Mouse (Mus musculus): ENCODE results near the gene Abo. TPM values are rescaled to one million over a fixed set of nuclear protein-coding genes. Genes with fewer than 3 reads are reported as not detected.
"Not testable (repeated sequence)": the region's sequence is repeated elsewhere in the genome, so short reads cannot be mapped to it uniquely, and the experiment has no call there.

Abo gene
- polyA plus RNA-seq, 1 experiment from 2014 or later: not detected

- H3K27ac ChIP-seq: no peak overlapping the region
- H3K9ac ChIP-seq: no peak overlapping the region
- H3K4me1 ChIP-seq (replicated peaks): peaks cover 26% of the 10 kb centered on the region
- H3K36me3 ChIP-seq: peaks cover 19% of the 10 kb centered on the region; the same call in 1 of the 2 replicates
- no peak for ATAC-seq
- no peak overlapping the region for H3K4me3 ChIP-seq (replicated peaks)
- whole genome bisulfite sequencing: 94% methylated on average over 2 of the region's 2 CpGs
- H3K4me2 ChIP-seq (replicated peaks): no peak overlapping the region
- H3K9me3 ChIP-seq: no peaks in the 10 kb centered on the region
- no peaks in the 10 kb centered on the region for H3K27me3 ChIP-seq (replicated peaks)
These were observed 41.2 kb upstream of the Abo start for GRCm38 (mm10) chr2:26905936-26906335.

GRCm38 (mm10) chr2:26903311-26903710 is 38.5 kb upstream of the Abo start:
- WGBS: 10% methylated on average over 7 of the region's 7 CpGs
- H3K4me2 ChIP-seq (replicated peaks): peak overlapping the region; percentile 72

GRCm38 (mm10) chr2:26902467-26903220 is 37.9 kb upstream of the Abo start, which contains the start of gene Surf6:
Gene Surf6 (minus strand): TSS chr2:26902879.
- peak within 1 kb of the TSS; percentile 72 for H3K4me3 ChIP-seq (replicated peaks)
- no peaks in the 10 kb centered on the region for H3K9me3 ChIP-seq
- peak within 1 kb of the TSS; percentile 85 for H3K27ac ChIP-seq
- H3K27me3 ChIP-seq (replicated peaks): no peaks in the 10 kb centered on the region
- peaks cover 33% of the 10 kb centered on the region for H3K36me3 ChIP-seq
- under 1% methylated on average over 41 of the region's 41 CpGs for WGBS
- peak; percentile 97 for ATAC-seq
- H3K9ac ChIP-seq: peak within 1 kb of the TSS; percentile 65
- peak within 1 kb of the TSS; percentile 72 for H3K4me2 ChIP-seq (replicated peaks)
- H3K4me1 ChIP-seq (replicated peaks): peaks cover 16% of the 10 kb centered on the region

More at GRCm38 (mm10) chr2:26903311-26903710, 38.5 kb upstream of the Abo start:
- Histone ChIP-seq H3K27me3 (replicated peaks) (no peaks in the 10 kb centered on the region), H3K9me3 (no peaks in the 10 kb centered on the region), H3K9ac (peak overlapping the region; percentile 61), H3K4me3 (replicated peaks) (peak overlapping the region; percentile 72), H3K36me3 (peaks cover 33% of the 10 kb centered on the region), H3K4me1 (replicated peaks) (peaks cover 19% of the 10 kb centered on the region), H3K27ac (peak overlapping the region; percentile 85)
- no peak for ATAC-seq

GRCm38 (mm10) chr2:26901834-26902400 is 37.1 kb upstream of the Abo start:
- Histone ChIP-seq H3K27ac (peak overlapping the region; percentile 85; the same call in 1 of the 2 replicates), H3K36me3 (peaks cover 34% of the 10 kb centered on the region), H3K27me3 (replicated peaks) (no peaks in the 10 kb centered on the region), H3K9ac (peak overlapping the region; percentile 65), H3K4me2 (replicated peaks) (peak overlapping the region; percentile 72), H3K4me3 (replicated peaks) (peak overlapping the region; percentile 72), H3K4me1 (replicated peaks) (peaks cover 13% of the 10 kb centered on the region), H3K9me3 (no peaks in the 10 kb centered on the region)
- ATAC-seq: no peak
- WGBS: 6% methylated on average over 7 of the region's 7 CpGs

GRCm38 (mm10) chr2:26900731-26901130 is 36.0 kb upstream of the Abo start:
- Histone ChIP-seq H3K4me1 (replicated peaks) (peaks cover 13% of the 10 kb centered on the region), H3K4me2 (replicated peaks) (no peak overlapping the region), H3K9me3 (no peaks in the 10 kb centered on the region), H3K9ac (no peak overlapping the region), H3K4me3 (replicated peaks) (no peak overlapping the region), H3K27me3 (replicated peaks) (no peaks in the 10 kb centered on the region), H3K36me3 (peaks cover 26% of the 10 kb centered on the region), H3K27ac (no peak overlapping the region)
- ATAC-seq: no peak
- whole genome bisulfite sequencing: 68% methylated on average over 1 of the region's 1 CpGs

GRCm38 (mm10) chr2:26895898-26896297 is 31.1 kb upstream of the Abo start:
- H3K4me3 ChIP-seq (replicated peaks): no peak overlapping the region
- no peak overlapping the region for H3K27ac ChIP-seq
- H3K4me2 ChIP-seq (replicated peaks): no peak overlapping the region
- H3K4me1 ChIP-seq (replicated peaks): no peaks in the 10 kb centered on the region
- H3K27me3 ChIP-seq (replicated peaks): no peaks in the 10 kb centered on the region
- 90% methylated on average over 4 of the region's 4 CpGs for WGBS
- no peak overlapping the region for H3K9ac ChIP-seq
- H3K36me3 ChIP-seq: peaks cover 59% of the 10 kb centered on the region
- ATAC-seq: no peak
- no peaks in the 10 kb centered on the region for H3K9me3 ChIP-seq

- 79% methylated on average over 4 of the region's 4 CpGs for WGBS
- H3K27me3 ChIP-seq (replicated peaks); H3K27ac ChIP-seq; H3K9ac ChIP-seq; H3K9me3 ChIP-seq; ATAC-seq; H3K4me3 ChIP-seq (replicated peaks); H3K4me1 ChIP-seq (replicated peaks); H3K4me2 ChIP-seq (replicated peaks): not testable (repeated sequence)
- peaks cover 10% of the 10 kb centered on the region for H3K36me3 ChIP-seq
These were observed 21.4 kb upstream of the Abo start for GRCm38 (mm10) chr2:26886170-26886569.

GRCm38 (mm10) chr2:26885541-26885940 is 20.8 kb upstream of the Abo start:
- H3K27me3 ChIP-seq (replicated peaks); H3K9me3 ChIP-seq; H3K4me3 ChIP-seq (replicated peaks); ATAC-seq; H3K4me2 ChIP-seq (replicated peaks); H3K9ac ChIP-seq; H3K27ac ChIP-seq; H3K4me1 ChIP-seq (replicated peaks); H3K36me3 ChIP-seq: not testable (repeated sequence)
- 91% methylated on average over 2 of the region's 2 CpGs for WGBS

- Histone ChIP-seq H3K27me3 (replicated peaks) (no peaks in the 10 kb centered on the region), H3K36me3 (no peaks in the 10 kb centered on the region), H3K27ac (no peak overlapping the region), H3K9ac (no peak overlapping the region), H3K4me2 (replicated peaks) (no peak overlapping the region), H3K9me3 (no peaks in the 10 kb centered on the region), H3K4me1 (replicated peaks) (no peaks in the 10 kb centered on the region), H3K4me3 (replicated peaks) (no peak overlapping the region)
- no peak for ATAC-seq
These were observed 13.8 kb upstream of the Abo start for GRCm38 (mm10) chr2:26878571-26878970.

- Histone ChIP-seq H3K36me3 (no peaks in the 10 kb centered on the region), H3K9me3 (no peaks in the 10 kb centered on the region), H3K27me3 (replicated peaks) (no peaks in the 10 kb centered on the region), H3K27ac (no peak overlapping the region), H3K4me1 (replicated peaks) (no peaks in the 10 kb centered on the region), H3K4me2 (replicated peaks) (no peak overlapping the region), H3K9ac (no peak overlapping the region), H3K4me3 (replicated peaks) (no peak overlapping the region)
- ATAC-seq: no peak
- 60% methylated on average over 6 of the region's 6 CpGs for WGBS
These were observed 5.9 kb upstream of the Abo start for GRCm38 (mm10) chr2:26870666-26871065.

GRCm38 (mm10) chr2:26862856-26863255 is 1.9 kb downstream of the Abo start:
- H3K4me3 ChIP-seq (replicated peaks): no peak overlapping the region
- 71% methylated on average over 3 of the region's 3 CpGs for WGBS
- no peaks in the 10 kb centered on the region for H3K27me3 ChIP-seq (replicated peaks)
- no peaks in the 10 kb centered on the region for H3K4me1 ChIP-seq (replicated peaks)
- no peaks in the 10 kb centered on the region for H3K9me3 ChIP-seq
- no peak for ATAC-seq
- H3K9ac ChIP-seq: no peak overlapping the region
- H3K27ac ChIP-seq: no peak overlapping the region
- H3K4me2 ChIP-seq (replicated peaks): no peak overlapping the region
- no peaks in the 10 kb centered on the region for H3K36me3 ChIP-seq

GRCm38 (mm10) chr2:26847706-26848105 is 17.1 kb downstream of the Abo start:
- Histone ChIP-seq H3K9me3 (no peaks in the 10 kb centered on the region), H3K27ac (no peak overlapping the region), H3K4me2 (replicated peaks) (no peak overlapping the region), H3K4me1 (replicated peaks) (no peaks in the 10 kb centered on the region), H3K36me3 (no peaks in the 10 kb centered on the region), H3K27me3 (replicated peaks) (no peaks in the 10 kb centered on the region), H3K9ac (no peak overlapping the region), H3K4me3 (replicated peaks) (no peak overlapping the region)
- 44% methylated on average over 2 of the region's 2 CpGs for WGBS
- no peak; the same call in 1 of the 2 replicates for ATAC-seq

GRCm38 (mm10) chr2:26832478-26832877 is 32.3 kb downstream of the Abo start:
- no peaks in the 10 kb centered on the region for H3K27me3 ChIP-seq (replicated peaks)
- 87% methylated on average over 2 of the region's 2 CpGs for WGBS
- H3K4me1 ChIP-seq (replicated peaks): no peaks in the 10 kb centered on the region

More at GRCm38 (mm10) chr2:26832478-26832877, 32.3 kb downstream of the Abo start:
- no peak overlapping the region for H3K9ac ChIP-seq
- ATAC-seq: no peak
- no peak overlapping the region for H3K4me2 ChIP-seq (replicated peaks)
- no peaks in the 10 kb centered on the region for H3K36me3 ChIP-seq
- no peak overlapping the region for H3K27ac ChIP-seq
- no peaks in the 10 kb centered on the region for H3K9me3 ChIP-seq
- no peak overlapping the region for H3K4me3 ChIP-seq (replicated peaks)

All from intestine, embryonic 15.5 days (tissue).